Mouse (Mus musculus) lung, postnatal 0 days (tissue): ENCODE results near the gene E2f6.

Source experiments
- CTCF ChIP-seq: IDR thresholded peaks from 2 replicates; pipeline ENCODE4 v1.5.1; 2016; ENCODE audit warnings: antibody characterized with exemption, mild to moderate bottlenecking
- EP300 ChIP-seq: IDR thresholded peaks from 2 replicates; pipeline ENCODE4 v1.6.1; 2016; ENCODE audit warnings: antibody characterized with exemption, mild to moderate bottlenecking, control low read depth

DNA sequence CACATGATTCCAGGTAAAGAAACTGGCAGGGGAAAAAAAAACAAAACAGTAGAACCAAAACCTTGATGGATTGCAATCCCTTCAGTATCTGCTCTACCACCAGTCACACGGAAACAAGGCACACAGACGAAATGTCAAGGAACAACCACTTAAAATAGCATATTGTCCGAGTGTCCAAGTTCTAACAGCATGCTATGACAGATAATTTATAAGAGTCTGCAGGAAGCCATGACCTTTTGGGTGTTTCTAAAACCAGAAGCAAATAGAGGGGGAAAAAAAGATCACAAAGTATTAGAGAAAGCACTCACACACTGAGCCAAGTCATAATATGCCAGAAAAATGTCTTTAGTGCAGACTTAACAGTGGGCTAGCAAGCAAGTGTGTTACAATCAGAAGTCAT is 42.5 kb upstream of the E2f6 start:
- TF ChIP-seq CTCF (no peak), EP300 (no peak)
